Mouse (Mus musculus) MEL (cell line): ENCODE data around the gene App.

Experiments used
- CHD1 ChIP-seq: IDR thresholded peaks from 2 replicates; pipeline ENCODE4 v1.6.1; 2012; ENCODE audit warnings: low read depth, mild to moderate bottlenecking, inconsistent platforms, low read length, improper control_type of control experiment
- CHD2 ChIP-seq: IDR thresholded peaks from 2 replicates; pipeline ENCODE4 v1.6.1; 2011; ENCODE audit warnings: low read length, improper control_type of control experiment
- CTCF ChIP-seq, 3 experiments: IDR thresholded peaks in 2 of 3; conservative IDR thresholded peaks in 1 of 3; 2 replicates each; pipeline ENCODE4 v1.5.1; 2011 to 2012; ENCODE audit warnings: low read length in 3 of 3, low read depth in 2 of 3, mild to moderate bottlenecking in 2 of 3, improper control_type of control experiment in 1 of 3, inconsistent platforms in 1 of 3, mixed read lengths in 1 of 3, moderate library complexity in 1 of 3; ENCODE audit not compliant: control insufficient read depth in 1 of 3, insufficient read depth in 1 of 3, poor library complexity in 1 of 3, severe bottlenecking in 1 of 3
- GATA1 ChIP-seq: IDR thresholded peaks from 2 replicates; pipeline ENCODE4 v1.6.1; 2011; ENCODE audit warnings: low read depth, low read length, improper control_type of control experiment
- NELFE ChIP-seq: IDR thresholded peaks from 2 replicates; pipeline ENCODE4 v1.6.1; 2011; ENCODE audit warnings: low read depth, low read length, improper control_type of control experiment
- NRF1 ChIP-seq: IDR thresholded peaks from 2 replicates; pipeline ENCODE4 v1.6.1; 2014; ENCODE audit warnings: low read depth, mild to moderate bottlenecking, inconsistent platforms, low read length, improper control_type of control experiment, moderate library complexity; ENCODE audit not compliant: poor library complexity, insufficient read depth, severe bottlenecking
- POLR2A ChIP-seq, 2 experiments: IDR thresholded peaks; 2 replicates each; pipeline ENCODE4 v1.6.1; 2011 to 2012; ENCODE audit warnings: low read length in 2 of 2, mild to moderate bottlenecking in 2 of 2, control low read depth in 1 of 2, improper control_type of control experiment in 1 of 2, low read depth in 1 of 2, moderate library complexity in 1 of 2; ENCODE audit not compliant: control insufficient read depth in 1 of 2, insufficient read depth in 1 of 2, poor library complexity in 1 of 2
- POLR2AphosphoS2 ChIP-seq: IDR thresholded peaks from 2 replicates; pipeline ENCODE4 v1.6.1; 2011; ENCODE audit warnings: low read length, improper control_type of control experiment
- POLR2AphosphoS5 ChIP-seq: IDR thresholded peaks from 2 replicates; pipeline ENCODE4 v1.6.1; 2012; ENCODE audit warnings: low read depth, borderline replicate concordance, mild to moderate bottlenecking, inconsistent platforms, low read length, moderate library complexity, mixed read lengths
- TCF12 ChIP-seq: IDR thresholded peaks from 2 replicates; pipeline ENCODE4 v1.6.1; 2014; ENCODE audit warnings: low read depth, mild to moderate bottlenecking, inconsistent platforms, low read length, improper control_type of control experiment, moderate library complexity
- ZMIZ1 ChIP-seq: IDR thresholded peaks from 2 replicates; pipeline ENCODE4 v1.6.1; 2012; ENCODE audit warnings: low read depth, mild to moderate bottlenecking, inconsistent platforms, low read length, improper control_type of control experiment, moderate library complexity

GRCm38 (mm10) chr16:85137348-85137747, 36.2 kb downstream of the App start:
- TF ChIP-seq POLR2A (IDR thresholded peaks at IDR 0.05; ENCODE audit: control insufficient read depth in 1 of 2, insufficient read depth in 1 of 2, low read depth in 1 of 2, low read length in 2 of 2, poor library complexity in 1 of 2) (no peak), CHD2 (no peak), CTCF (IDR thresholded peaks at IDR 0.05 in 2 of 3, conservative IDR thresholded peaks at IDR 0.05 in 1 of 3; ENCODE audit: control insufficient read depth in 1 of 3, insufficient read depth in 1 of 3, low read depth in 2 of 3, low read length in 3 of 3, poor library complexity in 1 of 3, severe bottlenecking in 1 of 3) (no peak), GATA1 (no peak), CHD1 (no peak), POLR2AphosphoS2 (no peak), NELFE (no peak), ZMIZ1 (no peak), POLR2AphosphoS5 (no peak), TCF12 (no peak), NRF1 (no peak)
